Mouse (Mus musculus) left cerebral cortex, postnatal 4 days (tissue): ENCODE measurements at regions not wholly inside any gene's neighbourhood (a gene's known extent, or its start where the extent isn't known, plus 50 kb on each side); places are given as distances from the start of the nearest gene placed in this dataset.
A peak's percentile ranks its signal among the peaks of the same experiment; 100 is the strongest.

ENCODE experiments used
- DNase-seq: peaks from one replicate; pipeline ENCODE4 v3.0.0-alpha.2; 2022
- intact Hi-C: fragments of 180-260 bp; cut with DNase I; formaldehyde crosslinking; loops from one replicate; pipeline ENCODE4 v1.15.1; 2025

DNA sequence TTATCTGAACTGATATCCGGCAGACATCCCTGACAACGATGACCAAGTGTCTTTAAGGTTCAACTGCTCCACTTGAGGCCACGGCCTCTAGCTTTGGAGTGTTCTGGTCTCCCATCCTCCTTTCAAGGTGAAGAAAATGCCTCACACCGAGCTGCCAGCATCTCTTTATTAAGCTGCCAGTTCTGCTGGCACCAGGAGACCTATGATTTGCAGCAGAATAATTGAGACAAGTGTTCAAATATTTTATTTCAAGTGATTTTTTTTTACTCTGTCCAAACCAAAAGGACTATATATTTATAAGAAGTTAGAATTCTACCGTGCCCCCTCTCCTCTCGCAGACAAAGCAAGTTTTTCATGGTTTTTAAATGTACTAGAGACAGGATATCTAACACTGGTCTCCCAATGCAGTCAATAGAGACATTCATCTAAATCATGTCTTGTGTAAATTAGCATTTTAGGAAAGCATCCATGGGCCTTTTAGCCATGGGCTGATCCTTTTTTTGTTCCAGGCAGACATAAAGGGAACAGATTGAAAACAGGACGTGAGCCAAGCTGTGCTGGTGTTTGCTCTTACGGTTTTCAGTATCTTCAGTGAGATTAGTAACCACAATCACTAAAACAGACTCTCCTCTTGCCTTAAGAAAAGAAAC, 216.3 kb upstream of the Tll1 start:
- DNase-seq: no peak
- intact Hi-C loops: no loop called here

DNA sequence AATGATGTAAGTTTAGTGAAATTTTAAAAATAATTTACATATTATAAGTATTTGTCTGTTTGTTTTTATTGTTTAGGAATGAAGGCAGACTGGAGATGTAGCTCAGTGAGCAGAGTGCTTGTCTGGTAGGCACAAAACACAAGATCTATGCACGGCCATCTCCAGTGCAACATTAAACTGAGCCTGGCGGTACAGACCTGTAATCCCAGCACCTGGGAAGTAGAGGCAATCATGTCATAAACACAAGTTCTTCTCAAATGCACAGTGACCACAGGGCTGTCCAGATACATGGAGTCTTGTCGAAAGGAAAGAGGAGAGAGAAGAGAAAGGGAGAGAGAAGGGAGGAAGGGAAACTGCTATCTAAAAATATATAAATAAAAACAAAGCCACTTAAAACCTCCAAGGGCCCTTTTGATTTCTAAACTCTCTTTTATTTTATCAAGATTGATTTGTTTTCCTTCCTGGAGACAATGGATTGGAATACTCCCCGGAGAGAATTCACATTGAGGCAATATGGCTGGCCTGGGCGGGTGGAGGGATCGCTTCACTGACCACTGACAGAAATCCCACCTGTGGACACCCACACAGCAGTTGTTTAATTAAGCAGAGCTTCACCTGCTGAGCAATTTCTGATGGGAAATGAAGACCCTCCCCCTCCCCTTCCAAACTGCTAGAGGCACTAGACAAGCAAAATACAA, 215.6 kb upstream of the Tll1 start:
- intact Hi-C loops: no loop called here
- DNase-seq: peak; percentile 35

DNA sequence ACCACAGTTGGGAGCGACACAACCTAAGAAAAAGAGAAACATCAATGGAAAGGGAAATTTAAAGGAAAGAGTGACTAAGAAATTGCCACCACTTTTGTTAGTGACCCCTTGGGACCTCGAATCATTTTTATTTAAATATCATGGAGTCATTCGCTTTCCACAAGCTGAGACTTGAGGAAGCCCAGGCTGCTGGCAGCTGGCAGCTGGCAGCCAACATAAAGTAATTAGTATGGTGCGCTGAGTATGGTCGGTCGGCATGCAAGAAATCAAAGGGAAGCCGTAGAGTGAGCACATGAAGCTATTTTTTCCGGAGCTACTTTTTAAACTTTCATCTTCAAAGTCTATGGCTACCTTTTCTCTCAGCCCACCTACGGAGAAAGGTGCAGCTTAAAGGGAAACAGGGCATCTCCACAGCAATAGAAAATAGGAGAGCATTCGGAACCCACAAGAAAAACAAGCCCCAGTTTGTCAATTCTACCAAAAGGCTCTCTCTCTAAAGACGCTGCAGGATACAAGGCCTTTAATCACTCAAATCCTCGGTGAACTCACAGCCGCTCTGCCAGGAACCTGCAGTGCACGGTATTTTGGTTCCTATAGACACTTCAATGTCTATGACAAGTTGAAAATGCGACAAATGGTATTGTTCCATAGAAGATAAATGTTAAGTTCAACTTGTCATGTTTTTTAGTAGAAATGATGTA, 206.6 kb upstream of the Tll1 start:
- intact Hi-C loops: no loop called here
- DNase-seq: peak; percentile 27

DNA sequence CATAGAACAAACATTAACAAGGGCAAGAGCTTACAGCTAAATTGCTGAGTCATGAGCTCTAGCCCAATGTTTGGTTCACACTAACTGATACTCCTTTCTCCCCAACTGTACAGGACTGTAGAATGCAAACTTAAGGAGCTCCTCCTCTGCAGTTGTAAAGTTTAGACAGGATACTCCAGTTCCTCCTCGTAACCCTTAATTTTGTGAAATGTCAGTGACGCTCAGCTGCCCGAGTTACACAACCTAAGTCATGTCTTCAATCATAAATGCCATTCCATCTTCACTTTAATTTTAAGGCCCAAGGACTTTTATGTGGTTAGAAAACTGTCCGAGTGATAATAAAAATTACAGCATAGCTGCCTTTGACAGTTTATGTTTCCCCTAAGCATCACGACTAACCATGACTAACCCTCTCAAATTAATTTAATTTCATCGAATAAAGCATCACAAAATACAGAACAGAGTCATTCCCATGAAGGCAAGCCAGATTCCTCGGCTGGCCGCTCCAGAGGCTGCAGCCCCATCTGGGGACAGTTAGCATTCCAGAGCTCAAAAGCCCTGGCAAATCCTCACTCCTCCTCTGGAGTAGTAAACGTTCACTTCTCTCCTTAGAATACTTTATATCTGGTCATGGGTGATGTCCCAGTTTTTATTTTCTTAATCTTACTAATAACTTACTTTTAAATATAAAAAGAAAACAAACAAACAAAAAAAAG, 200.9 kb upstream of the Tll1 start:
- DNase-seq: no peak
- intact Hi-C loops: no loop called here

DNA sequence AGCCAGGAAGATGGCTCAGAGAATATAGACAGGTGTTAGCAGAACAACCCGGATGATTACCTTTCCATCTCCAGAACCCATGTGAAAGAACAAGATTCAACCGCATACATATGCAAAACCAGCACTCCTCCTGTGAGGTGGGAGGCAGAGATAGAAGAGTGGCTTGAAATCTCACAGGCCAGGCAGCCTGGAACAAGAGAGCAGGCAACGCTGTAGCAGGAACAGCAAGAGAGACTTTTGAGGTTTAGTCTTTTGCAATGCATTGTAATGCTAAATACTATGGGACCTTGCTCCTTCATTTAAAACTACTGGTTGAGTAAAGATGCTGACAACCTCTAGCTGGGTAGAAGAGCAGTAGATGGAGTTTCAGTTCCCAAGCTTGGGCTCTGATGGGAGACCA, 193.5 kb upstream of the Tll1 start:
- intact Hi-C loops: no loop called here
- DNase-seq: no peak

DNA sequence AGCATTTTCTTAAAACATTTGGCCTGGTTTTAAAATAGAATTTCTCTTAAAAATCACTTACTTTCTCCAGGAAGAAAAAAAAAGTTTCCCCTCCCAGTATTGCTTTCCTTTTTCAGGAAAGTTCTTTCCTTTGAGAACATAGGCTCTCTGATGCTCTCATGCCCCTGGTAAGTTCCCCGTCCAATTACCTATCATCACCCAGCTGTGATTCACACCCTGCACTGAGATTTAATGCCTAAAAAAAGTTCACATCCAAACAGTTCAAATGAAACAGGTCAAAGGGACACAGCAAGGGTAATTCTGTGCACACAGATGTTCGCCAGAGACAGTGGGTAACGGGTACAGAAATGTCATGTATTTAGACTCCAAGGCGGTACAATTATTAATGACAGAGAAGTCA, 191.8 kb upstream of the Tll1 start:
- no peak for DNase-seq

DNA sequence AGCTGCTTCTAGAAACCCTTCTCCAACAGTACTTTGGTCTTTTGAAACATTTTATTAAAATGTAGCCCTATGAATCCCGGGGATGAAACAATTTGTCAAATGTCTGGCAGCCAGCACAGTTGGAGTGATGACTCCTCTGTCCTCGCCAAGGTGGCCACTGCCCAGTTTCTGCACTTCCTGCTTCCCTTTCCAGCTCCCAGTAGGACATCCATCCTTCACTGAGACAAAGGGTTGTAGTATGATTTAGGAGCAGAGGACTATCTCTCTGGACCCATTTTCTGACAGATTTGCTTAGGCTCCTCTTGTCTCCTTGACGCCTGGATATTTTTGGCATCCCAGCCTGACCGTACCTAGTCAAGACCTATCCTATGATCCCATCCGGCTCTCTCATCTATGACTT, 189.7 kb upstream of the Tll1 start:
- no peak for DNase-seq
- intact Hi-C loops: no loop called here

More for the DNA sequence above, 191.8 kb upstream of the Tll1 start:
- intact Hi-C loops: no loop called here

DNA sequence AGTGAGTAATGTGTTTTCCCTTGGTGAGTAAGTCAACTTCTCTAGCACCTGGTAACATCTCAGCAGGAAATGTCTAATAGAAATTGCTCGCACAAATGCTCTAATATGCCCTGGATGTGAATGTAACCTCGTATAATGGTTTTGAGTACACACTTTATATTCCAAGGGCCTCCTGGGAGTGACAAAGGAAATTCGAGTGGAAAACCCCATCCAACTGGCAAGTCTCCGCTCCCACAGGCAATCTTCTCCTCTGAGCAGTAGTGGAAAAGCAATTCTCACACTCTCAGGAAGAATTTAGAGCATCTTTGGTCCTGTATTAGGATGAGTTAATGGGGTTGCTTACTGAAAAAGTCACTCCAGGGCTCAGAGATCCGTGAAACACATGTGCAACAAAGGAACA, 183.4 kb upstream of the Tll1 start:
- DNase-seq: no peak
- intact Hi-C loops: no loop called here

DNA sequence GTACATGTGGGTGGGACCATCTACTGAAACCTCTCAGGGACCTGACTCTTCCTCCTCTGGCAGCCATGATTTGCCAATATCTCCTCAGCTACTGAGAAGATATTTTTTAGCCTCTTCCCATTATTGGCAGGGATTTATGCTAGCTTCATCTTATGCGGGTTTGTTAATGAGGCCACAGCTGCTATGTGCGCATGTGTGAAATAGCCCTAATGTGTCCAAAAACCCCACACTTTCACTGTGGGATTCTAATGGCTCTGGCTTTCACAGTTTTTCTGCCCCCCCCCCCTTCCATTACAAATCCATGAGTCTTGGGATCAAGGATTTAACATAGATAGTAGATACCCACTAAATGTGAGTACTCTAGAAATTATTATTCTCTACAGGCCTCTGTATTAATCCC, 182.2 kb upstream of the Tll1 start:
- intact Hi-C loops: no loop called here
- DNase-seq: no peak

DNA sequence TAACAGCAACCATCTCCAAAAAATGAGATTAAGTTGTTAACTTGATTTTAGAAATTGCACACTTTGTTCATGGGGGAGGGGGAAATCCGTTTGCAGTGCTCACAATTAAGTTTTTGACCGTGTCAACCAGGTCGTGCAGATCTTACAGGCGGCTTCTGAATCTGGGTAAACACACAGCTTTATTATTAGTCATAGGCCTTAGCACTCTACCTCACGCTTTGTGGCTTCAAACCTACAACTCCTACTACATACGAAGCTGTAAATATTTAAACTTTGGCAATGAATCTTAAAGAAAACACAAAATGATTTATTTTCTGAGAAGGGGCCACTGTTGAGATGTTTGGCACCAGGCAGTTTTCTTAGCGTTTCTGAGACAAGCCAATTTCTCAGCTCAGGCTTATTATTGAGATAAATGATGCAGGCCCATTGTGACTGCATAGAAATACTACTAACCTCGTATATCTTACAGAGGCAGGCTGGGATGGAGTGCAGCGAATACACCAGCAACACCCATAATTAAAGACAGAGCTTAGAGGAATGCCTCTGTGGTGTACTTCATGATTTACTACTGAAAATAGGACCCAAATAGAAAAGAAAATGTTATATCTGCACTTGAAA, 173.8 kb upstream of the Tll1 start:
- no peak for DNase-seq
- intact Hi-C loops: no loop called here

DNA sequence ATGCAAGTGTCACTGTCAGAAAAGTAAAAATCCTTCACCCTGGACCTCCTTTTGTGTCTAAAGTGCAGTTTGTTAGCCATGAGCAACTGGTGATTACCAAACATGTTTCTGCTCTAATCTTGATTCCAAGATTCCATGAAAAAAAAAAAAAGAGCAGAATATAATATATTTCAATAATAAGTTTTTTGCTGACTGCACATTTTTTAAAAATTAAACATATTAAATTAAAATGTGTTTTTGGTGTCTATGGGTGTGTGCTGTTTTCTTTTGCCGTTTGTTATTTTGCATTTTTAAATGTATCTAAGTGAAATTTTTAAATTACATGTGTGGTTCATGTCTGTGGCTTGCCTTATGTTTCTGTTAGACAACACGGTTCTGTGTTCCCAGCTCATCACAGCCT, 171.8 kb upstream of the Tll1 start:
- DNase-seq: no peak
- intact Hi-C loops: no loop called here

DNA sequence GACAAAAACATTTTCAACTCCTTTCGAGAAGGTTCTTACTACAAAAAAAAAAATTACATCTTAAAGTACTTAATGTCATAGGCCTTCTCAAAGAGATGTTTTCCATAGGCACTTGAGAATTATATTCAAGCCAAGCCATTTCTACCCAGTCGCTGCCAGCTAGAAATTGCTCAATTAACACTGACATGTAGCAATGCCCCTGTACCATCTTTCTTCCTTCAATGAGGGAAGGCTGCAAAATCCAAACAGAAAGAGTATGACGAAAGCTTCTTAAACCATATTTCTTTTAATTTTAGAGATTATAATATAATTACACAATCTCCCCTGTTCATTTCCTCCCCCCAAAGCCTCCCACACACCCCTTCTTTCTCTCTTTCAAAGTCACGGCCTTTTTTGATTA, 169.4 kb upstream of the Tll1 start:
- intact Hi-C loops: no loop called here
- DNase-seq: no peak

DNA sequence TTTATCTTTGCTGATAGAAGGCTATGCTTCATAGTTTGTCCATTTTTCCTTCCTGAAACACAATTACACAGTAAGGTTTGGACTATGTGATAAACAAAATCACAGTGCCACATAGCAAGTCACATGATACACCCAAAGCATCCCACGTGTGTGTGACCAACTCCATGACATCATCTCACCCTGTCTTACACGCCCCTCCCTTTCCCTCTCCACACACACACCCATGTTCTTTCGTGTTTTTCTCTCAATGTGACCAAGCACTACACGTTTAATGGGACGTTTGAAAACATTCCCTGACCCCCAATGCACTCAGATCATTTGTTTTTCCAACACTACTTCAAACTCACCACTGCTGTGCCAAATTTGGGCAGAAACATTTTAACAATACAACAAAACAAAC, 168.9 kb upstream of the Tll1 start:
- no peak for DNase-seq
- intact Hi-C loops: no loop called here

DNA sequence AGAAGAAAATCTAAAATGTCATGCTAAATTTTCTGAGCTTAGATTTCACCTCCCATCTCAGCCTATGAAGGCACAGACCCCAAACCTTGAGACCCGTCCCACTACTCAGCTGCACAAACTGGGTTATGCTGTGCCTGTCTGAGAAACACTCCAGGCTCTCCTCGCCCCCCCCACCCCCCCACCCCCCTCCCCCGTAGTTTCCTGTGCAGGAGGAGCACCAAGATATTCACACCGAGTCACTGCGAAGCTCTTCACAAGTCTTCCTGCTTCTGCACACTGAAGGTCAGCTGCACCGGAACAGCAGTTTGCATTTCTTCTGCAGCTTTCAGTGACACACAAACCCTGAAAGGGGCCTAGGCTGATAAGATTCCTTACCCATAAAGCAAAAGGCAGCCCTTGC, 163.9 kb upstream of the Tll1 start:
- intact Hi-C loops: no loop called here
- no peak for DNase-seq

DNA sequence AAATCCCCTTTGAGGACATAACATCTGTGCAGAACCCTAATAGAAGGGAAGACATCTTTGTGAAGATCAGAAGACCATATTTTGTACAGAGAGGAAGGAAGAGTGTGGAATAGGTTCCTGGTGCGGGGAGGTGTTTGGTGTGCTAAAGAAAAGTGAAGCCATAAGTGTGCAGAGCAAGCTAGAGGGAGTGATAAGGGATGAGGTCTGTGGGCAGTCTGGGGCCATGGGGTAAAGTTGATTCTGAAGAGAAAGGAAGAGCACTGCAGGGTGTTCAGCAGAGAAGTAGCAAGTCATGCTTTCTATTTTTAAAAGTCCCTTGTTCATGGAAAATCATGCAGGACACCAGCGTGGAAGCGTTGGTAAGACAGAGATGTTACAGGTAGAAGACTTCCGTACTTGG, 161.8 kb upstream of the Tll1 start:
- no peak for DNase-seq
- intact Hi-C loops: no loop called here

DNA sequence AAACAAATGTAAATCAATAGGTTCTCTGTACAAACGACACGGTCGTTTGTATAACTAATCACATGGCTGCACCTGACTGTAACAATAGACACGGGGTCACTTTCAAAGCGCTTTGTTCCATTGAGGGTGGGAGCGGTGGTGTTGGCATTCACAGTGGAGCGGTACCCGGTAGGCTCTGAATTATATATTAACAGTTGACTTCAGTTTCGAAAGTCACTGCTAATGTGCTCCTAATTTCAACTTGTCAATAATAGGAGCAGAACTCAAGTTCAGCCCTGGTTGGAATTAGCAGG, 160.8 kb upstream of the Tll1 start:
- intact Hi-C loops: no loop called here
- no peak for DNase-seq

DNA sequence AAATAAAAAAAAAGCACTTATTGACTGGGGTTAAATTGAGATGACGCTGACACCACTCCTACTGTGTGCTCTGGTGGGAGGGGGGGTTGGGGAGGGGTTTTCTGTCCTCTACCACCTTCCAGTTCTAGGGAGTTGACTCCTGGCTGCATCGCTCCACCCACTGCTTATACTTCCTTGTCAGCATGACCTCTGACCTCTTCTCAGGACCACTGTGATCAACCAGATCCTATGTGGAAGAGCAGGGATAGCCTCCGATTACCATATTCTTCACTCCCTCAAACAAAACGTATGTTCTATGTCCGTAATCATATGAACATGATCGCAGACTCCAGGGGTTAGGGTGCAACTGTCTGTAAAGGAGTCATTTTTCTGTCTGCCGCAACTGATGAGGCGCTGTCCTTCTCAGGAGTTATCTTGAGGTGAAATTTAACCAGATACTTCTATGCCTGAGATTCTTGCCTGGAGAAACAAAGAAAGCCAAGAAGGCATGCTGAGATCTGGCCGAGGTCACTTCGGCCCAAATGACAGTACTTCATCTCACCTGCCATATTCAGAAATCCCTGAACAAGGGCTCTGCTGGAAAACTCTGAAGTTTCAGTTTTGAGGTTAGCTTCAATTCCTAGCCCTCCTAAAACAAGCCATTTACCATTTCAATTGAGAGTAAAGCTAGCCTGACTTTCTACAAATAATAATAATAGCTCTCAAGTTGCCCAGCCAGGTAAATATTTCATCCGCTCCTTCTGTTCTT, 160.3 kb upstream of the Tll1 start:
- intact Hi-C loops: no loop called here

DNA sequence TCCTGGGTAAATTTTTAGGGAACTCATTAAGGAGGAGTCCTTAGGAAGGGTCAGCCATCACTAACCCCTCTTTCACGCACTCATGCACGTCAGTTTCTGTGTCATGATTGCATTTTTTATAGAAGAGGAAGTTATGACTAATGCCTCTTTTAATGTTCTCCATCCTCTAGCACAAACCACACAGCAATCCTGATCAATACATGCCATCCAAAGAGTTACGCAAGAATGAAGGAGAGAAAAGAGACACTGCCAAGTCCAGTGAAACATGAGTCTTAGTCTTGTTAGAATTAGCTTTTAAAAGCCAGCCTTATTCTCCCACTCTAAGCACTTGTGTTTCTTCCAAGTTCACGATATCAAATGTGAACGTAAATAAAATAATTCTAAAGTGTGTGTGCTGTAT, 151.0 kb upstream of the Tll1 start:
- intact Hi-C loops: no loop called here
- DNase-seq: no peak

More for the DNA sequence above, 160.3 kb upstream of the Tll1 start:
- DNase-seq: no peak

DNA sequence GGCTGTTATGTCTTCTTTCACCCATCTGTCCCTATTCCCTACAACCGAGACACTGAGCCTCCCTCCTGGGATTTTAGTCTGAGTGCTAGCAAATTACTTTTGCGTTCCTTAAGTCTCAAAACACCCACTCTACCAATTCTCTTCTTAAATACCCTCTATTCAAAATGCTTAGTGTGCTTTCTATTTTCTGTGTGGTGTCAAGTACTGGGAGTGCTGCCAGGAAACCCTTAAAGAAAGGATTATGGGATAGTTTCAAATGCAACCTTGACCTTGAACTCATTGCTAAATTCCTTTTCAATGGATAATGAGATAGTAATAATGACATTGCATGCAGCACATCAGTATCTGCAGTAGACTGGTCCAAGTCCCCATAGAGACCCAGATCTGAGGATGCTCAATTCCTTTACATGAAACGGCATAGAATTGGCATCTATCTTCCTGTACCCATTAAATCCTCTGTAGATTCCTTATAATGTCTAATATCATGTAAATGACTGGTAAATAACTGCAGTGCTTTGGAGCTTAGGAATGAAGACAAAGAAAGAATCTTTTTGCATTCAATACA, 142.1 kb upstream of the Tll1 start:
- intact Hi-C loops: no loop called here

DNA sequence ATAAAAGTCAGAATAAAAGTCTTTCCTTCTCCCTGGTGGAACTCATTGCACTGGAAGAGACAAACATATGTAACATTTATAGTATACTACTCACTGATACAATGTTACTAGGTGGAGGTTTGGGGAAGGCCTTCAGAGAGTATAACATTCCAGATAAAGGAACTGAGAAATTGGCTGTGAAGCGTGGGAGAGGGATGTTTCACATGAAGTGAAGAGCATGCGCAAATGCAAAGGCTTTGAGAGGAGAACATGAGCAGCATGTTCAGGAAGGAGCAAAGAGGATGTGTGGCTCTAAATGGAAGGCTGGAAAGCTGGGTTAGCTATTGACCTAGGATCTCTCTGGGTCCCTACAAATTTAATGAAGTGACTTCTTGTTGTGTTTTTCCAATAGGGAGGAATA, 141.4 kb upstream of the Tll1 start:
- no peak for DNase-seq
- intact Hi-C loops: no loop called here

More for the DNA sequence above, 142.1 kb upstream of the Tll1 start:
- DNase-seq: no peak
